Mouse (Mus musculus): ENCODE results near the gene Gm26965. TPM values are rescaled to one million over a fixed set of nuclear protein-coding genes. Genes with fewer than 3 reads are reported as not detected.
"Not testable (repeated sequence)": the region's sequence is repeated elsewhere in the genome, so short reads cannot be mapped to it uniquely, and the experiment has no call there.

Gm26965 gene
- polyA plus RNA-seq, 1 experiment = not detected

DNA sequence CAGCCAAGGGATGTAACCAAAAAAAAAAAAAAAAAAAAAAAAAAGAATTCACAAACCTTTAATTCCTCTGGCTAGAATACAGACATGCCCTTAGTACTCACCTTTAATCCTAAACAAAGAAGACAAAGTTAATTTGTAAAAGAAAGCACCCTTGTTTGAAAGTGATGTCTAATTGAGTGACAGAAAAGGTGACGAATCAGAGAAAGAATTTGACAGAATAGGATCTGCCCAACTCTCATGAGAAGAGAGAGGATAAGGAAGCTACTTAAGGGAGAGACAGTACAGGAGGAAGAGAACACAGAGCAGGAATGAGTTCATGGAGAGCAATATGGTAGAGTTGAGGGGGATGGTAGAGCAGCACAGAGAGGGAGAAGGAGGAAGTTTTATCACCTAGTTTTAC, 30.3 kb downstream of the Gm26965 start:
- no peak for TF ChIP-seq TAL1 (IDR thresholded peaks at IDR 0.05; ENCODE audit: low read length)
- no peak for TF ChIP-seq GATA1 (IDR thresholded peaks at IDR 0.05; ENCODE audit: low read length)
- no peaks in the 10 kb centered on the region for H3K27me3 ChIP-seq (ENCODE audit: control insufficient read depth)
- H3K4me3 ChIP-seq (replicated peaks) = no peak overlapping the region
- H3K4me1 ChIP-seq (ENCODE audit: control insufficient read depth) = peaks cover 15% of the 10 kb centered on the region
- peaks cover 12% of the 10 kb centered on the region for H3K9me3 ChIP-seq (ENCODE audit: control insufficient read depth, low read length)
- peaks cover 31% of the 10 kb centered on the region for H3K36me3 ChIP-seq (ENCODE audit: control insufficient read depth)

DNA sequence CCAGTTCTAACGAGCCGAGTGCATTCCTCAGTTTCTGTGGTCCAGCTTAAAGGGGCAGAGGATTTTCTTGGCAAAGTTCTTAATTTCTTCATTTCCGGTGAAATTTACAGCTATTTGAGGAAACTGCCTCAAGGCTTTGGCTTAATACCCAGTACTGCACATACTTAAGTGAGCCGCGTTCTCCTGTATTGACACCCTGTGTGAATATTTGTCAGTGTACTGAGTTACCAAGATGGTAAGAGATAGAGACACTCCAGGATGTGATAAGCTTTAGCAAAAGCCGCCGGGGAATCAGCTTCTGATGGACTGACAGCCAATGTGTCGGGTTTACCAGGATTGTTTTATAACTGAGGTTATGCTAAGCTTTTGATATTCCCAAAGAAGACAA, 41.5 kb downstream of the Gm26965 start:
- Histone ChIP-seq H3K4me3 (replicated peaks) (peak overlapping the region; percentile 75), H3K4me1 (ENCODE audit: control insufficient read depth) (peaks cover 24% of the 10 kb centered on the region), H3K9me3 (ENCODE audit: control insufficient read depth, low read length) (no peaks in the 10 kb centered on the region), H3K36me3 (ENCODE audit: control insufficient read depth) (peaks cover 5% of the 10 kb centered on the region), H3K27me3 (ENCODE audit: control insufficient read depth) (no peaks in the 10 kb centered on the region)
- no peak for TF ChIP-seq GATA1 (IDR thresholded peaks at IDR 0.05; ENCODE audit: low read length)
- no peak for TF ChIP-seq TAL1 (IDR thresholded peaks at IDR 0.05; ENCODE audit: low read length)

DNA sequence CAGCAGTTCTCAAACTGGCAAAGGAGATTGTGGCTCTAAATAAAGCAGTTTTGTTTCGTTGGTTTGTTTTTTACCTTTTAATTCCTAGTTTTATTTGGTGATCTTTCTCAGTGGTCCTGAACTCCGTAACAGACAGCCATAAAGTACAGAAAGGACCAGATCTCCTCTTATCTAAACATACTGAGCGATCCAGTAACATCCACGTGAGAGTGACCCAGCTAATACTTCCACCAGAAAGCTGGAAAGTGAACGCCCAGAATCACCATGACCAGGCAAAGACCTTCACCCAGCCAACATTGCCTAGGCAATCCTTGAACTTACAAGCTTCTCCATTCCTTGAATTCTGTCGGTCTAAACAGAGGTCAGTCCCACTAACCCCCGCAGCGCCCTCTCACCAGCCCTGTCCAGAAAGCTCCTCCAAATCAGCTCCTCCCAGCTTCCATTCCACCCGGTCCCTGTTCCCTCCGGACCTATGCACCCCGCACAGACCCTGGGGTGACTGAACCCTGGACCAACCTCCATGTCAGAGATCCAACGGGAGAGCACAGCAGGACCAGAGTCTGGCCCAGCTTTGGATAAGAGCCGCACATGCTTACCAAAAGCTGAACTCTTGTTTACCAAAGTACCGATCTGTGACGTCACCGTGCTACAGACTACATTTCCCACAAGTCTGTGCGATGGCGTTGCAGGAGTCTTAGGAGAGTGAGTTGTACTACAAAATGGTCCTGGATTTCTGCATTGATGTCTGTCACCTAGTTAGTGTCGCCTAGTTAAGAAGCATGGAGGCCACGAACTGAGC, 42.1 kb downstream of the Gm26965 start, which contains the start of gene Zfp874b:
Zfp874b (minus strand) TSS at position 634 of the 799 bp plus-strand sequence.
- peak within 1 kb of the TSS; percentile 75 for H3K4me3 ChIP-seq (replicated peaks)
- H3K9me3 ChIP-seq (ENCODE audit: control insufficient read depth, low read length) = no peaks in the 10 kb centered on the region
- H3K27me3 ChIP-seq (ENCODE audit: control insufficient read depth) = no peaks in the 10 kb centered on the region
- TF ChIP-seq TAL1 (IDR thresholded peaks at IDR 0.05; ENCODE audit: low read length) = no peak
- no peak for TF ChIP-seq GATA1 (IDR thresholded peaks at IDR 0.05; ENCODE audit: low read length)
- peaks cover 5% of the 10 kb centered on the region for H3K36me3 ChIP-seq (ENCODE audit: control insufficient read depth)
- peaks cover 24% of the 10 kb centered on the region for H3K4me1 ChIP-seq (ENCODE audit: control insufficient read depth)

DNA sequence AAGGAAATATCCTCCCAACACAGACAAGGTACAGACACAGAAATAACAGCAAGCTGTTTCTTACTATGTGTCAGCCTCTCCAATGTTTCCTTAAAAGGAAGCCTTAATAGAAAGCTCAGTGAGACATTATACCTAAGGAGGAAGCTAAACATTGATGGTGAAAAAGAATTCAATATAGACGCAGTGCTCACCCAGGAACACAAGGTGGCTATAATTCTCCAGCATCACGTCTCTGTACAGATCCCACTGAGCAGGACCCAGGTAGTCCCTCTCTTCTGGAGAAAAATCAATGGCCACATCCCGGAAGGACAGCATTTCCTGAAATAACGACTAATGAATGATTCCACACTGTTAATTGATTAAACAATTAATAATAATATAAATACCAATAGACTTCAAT, 44.4 kb downstream of the Gm26965 start:
- no peak overlapping the region for H3K4me3 ChIP-seq (replicated peaks)

DNA sequence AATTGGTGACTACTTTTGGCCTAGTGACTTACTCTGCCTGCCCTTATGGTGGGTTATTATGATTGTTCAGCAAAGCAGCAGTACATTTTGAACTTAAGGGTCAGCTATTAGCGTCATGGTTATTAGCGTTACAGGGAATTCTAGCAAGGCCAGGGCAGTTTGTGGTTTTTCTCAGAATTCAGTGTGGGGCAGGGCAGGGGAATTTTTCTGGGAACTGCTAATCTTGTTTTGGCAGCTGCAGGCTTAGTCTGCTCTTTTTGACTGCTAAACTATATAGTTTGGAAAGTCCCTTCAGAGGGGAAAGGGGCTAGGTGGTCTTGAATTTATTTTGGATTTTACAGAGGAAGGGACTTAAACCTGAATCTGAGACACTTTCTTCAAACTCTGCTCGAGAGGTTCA, 56.7 kb downstream of the Gm26965 start:
- peaks cover 2% of the 10 kb centered on the region; the same call in 1 of the 2 replicates for H3K4me1 ChIP-seq (ENCODE audit: control insufficient read depth)
- no peaks in the 10 kb centered on the region for H3K27me3 ChIP-seq (ENCODE audit: control insufficient read depth)
- no peak overlapping the region for H3K4me3 ChIP-seq (replicated peaks)
- peaks cover 3% of the 10 kb centered on the region for H3K9me3 ChIP-seq (ENCODE audit: control insufficient read depth, low read length)
- H3K36me3 ChIP-seq (ENCODE audit: control insufficient read depth) = peaks cover 23% of the 10 kb centered on the region
- TF ChIP-seq TAL1 (IDR thresholded peaks at IDR 0.05; ENCODE audit: low read length) (no peak), GATA1 (IDR thresholded peaks at IDR 0.05; ENCODE audit: low read length) (no peak)

More for the DNA sequence above, 44.4 kb downstream of the Gm26965 start:
- Histone ChIP-seq H3K4me1 (ENCODE audit: control insufficient read depth) (peaks cover 24% of the 10 kb centered on the region), H3K36me3 (ENCODE audit: control insufficient read depth) (peaks cover 10% of the 10 kb centered on the region), H3K9me3 (ENCODE audit: control insufficient read depth, low read length) (no peaks in the 10 kb centered on the region), H3K27me3 (ENCODE audit: control insufficient read depth) (no peaks in the 10 kb centered on the region)
- TF ChIP-seq GATA1 (IDR thresholded peaks at IDR 0.05; ENCODE audit: low read length) (no peak), TAL1 (IDR thresholded peaks at IDR 0.05; ENCODE audit: low read length) (no peak)

DNA sequence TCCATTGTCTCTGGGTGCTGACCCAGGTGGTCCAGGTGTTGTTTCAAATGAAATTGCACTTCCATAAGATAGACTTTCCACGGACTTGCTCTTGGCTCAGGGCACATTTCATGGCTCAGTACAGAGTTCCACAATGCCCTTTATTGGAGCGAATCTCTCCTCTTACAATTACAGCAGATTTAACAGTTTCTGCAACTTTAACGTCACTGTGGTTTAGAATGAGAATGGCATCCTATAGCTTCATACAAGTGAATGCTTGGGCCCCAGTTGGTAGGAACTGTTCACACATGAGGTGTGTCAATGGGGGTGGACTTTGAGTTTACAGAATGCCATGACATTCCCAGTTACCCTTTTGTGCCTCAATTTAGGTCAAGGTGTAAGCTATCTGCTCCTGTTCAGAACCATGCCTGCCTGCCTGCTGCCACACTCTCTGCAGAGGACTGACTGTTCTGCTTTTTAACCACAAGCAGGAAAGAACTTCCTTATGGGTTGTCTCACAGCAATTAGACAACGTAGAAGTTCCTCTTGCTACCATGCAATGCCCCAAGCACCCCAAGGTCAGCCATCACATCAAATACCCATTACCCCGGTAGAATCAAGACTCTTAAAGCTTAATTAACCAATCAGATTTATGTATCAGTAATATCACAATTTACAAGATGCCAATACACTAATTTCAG, 62.3 kb downstream of the Gm26965 start:
- H3K9me3 ChIP-seq (ENCODE audit: control insufficient read depth, low read length); H3K4me1 ChIP-seq (ENCODE audit: control insufficient read depth): not testable (repeated sequence)

DNA sequence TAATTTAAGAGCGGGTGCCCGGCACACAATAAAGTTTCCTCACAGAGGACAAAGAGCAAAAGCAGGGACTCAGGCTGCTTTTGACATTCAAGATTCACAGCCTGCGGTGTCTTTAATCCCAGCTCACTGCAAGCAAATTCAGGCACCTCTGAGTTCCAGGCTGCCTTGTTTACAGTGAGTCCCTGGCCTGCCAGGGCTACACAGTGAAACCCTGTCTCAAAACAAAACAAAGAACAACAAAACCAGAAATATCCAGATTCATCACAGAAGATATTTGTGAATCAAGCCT, 74.0 kb downstream of the Gm26965 start:
- H3K4me3 ChIP-seq (replicated peaks) = peak overlapping the region; percentile 66
- no peak for TF ChIP-seq TAL1 (IDR thresholded peaks at IDR 0.05; ENCODE audit: low read length)
- no peak for TF ChIP-seq GATA1 (IDR thresholded peaks at IDR 0.05; ENCODE audit: low read length)
- H3K36me3 ChIP-seq (ENCODE audit: control insufficient read depth) = no peaks in the 10 kb centered on the region

More for the DNA sequence above, 62.3 kb downstream of the Gm26965 start:
- not testable (repeated sequence) for H3K27me3 ChIP-seq (ENCODE audit: control insufficient read depth); H3K4me3 ChIP-seq (replicated peaks); H3K36me3 ChIP-seq (ENCODE audit: control insufficient read depth)

DNA sequence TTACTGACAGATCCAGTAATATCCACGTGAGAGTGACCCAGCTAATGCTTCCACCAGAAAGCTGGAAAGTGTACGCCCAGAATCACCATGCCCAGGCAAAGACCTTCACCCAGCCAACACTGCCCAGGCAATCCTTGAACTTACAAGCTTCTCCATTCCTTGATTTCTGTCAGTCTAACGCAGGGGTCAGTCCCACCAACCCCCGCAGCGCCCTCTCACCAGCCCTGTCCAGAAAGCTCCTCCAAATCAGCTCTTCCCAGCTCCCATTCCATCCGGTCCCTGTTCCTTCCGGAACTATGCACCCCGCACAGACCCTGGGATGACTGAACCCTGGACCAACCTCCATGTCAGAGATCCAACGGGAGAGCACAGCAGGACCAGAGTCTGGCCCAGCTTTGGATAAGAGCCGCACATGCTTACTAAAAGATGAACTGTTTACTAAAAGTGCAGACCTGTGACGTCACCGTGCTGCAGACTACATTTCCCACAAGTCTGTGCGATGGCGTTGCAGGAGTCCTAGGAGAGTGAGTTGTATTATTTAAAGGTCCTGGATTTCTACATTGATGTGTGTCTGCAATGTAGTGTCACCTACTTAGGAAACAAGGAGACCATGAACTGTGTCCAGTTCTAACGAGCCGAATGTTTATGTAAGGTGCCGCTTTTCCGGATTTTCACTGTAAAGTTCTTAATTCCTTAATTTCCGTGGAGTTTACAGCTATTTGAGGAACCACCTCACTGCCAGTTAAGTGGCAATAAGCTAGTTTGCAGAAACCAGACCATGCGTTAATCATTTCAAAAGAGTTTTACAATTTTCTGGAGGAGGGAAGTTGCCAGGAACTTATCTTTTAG, 74.6 kb downstream of the Gm26965 start, which contains the start of gene Zfp874a:
Zfp874a (minus strand) TSS at position 453 of the 849 bp plus-strand sequence.
- Histone ChIP-seq H3K4me3 (replicated peaks) (peak within 1 kb of the TSS; percentile 66), H3K4me1 (ENCODE audit: control insufficient read depth) (peaks cover 15% of the 10 kb centered on the region)

More for the DNA sequence above, 74.0 kb downstream of the Gm26965 start:
- Histone ChIP-seq H3K27me3 (ENCODE audit: control insufficient read depth) (no peaks in the 10 kb centered on the region), H3K4me1 (ENCODE audit: control insufficient read depth) (peaks cover 15% of the 10 kb centered on the region), H3K9me3 (ENCODE audit: control insufficient read depth, low read length) (no peaks in the 10 kb centered on the region)

More for the DNA sequence above, 74.6 kb downstream of the Gm26965 start, which contains the start of gene Zfp874a:
- no peak for TF ChIP-seq GATA1 (IDR thresholded peaks at IDR 0.05; ENCODE audit: low read length)
- TF ChIP-seq TAL1 (IDR thresholded peaks at IDR 0.05; ENCODE audit: low read length) = no peak
- H3K9me3 ChIP-seq (ENCODE audit: control insufficient read depth, low read length) = no peaks in the 10 kb centered on the region
- H3K36me3 ChIP-seq (ENCODE audit: control insufficient read depth) = no peaks in the 10 kb centered on the region
- H3K27me3 ChIP-seq (ENCODE audit: control insufficient read depth) = no peaks in the 10 kb centered on the region

Other genes with a start within 250 kb of the Gm26965 start
- gene Zfp458, start 247.7 kb downstream of the Gm26965 start, polyA plus RNA-seq (2012) = not detected in 2 replicates
- gene Zfp457, start 219.7 kb downstream of the Gm26965 start, polyA plus RNA-seq (2012) = not detected in 2 replicates
- gene Zfp595, start 193.6 kb downstream of the Gm26965 start, polyA plus RNA-seq (2012) = 0.02 TPM in 1 of 2 replicates, not detected in the other
- gene Gm28044, start 165.6 kb downstream of the Gm26965 start, polyA plus RNA-seq (2012) = not detected in 2 replicates
- gene Zfp953, start 165.5 kb downstream of the Gm26965 start, polyA plus RNA-seq (2012) = 0.01 TPM in 1 of 2 replicates, not detected in the other
- not detected in 2 replicates for gene Gm28041, start 150.4 kb downstream of the Gm26965 start, polyA plus RNA-seq (2012)
- not detected in 2 replicates for gene Zfp456, start 150.3 kb downstream of the Gm26965 start, polyA plus RNA-seq (2012)
- gene Zfp429, start 126.3 kb downstream of the Gm26965 start, polyA plus RNA-seq (2012) = 0.02 and 0.12 TPM in 2 replicates
- gene Zfp459, start 104.7 kb downstream of the Gm26965 start, polyA plus RNA-seq (2012) = not detected in 2 replicates
- gene Zfp874a, start 74.5 kb downstream of the Gm26965 start, polyA plus RNA-seq (2012) = 0.03 and 0.07 TPM in 2 replicates
- gene Zfp874b, start 41.9 kb downstream of the Gm26965 start, polyA plus RNA-seq (2012) = 0.10 and 0.19 TPM in 2 replicates
- gene Zfp58, start 25.6 kb downstream of the Gm26965 start, polyA plus RNA-seq (2012) = 0.02 TPM in 1 of 2 replicates, not detected in the other
- gene Zfp87, start within 50 bp of the Gm26965 start, polyA plus RNA-seq (2012) = 0.03 and 0.27 TPM in 2 replicates
- gene Zfp748, start 27.7 kb upstream of the Gm26965 start, polyA plus RNA-seq (2012) = 0.01 TPM in 1 of 2 replicates, not detected in the other
- gene Zfp729b, start 83.6 kb upstream of the Gm26965 start, polyA plus RNA-seq (2012) = 0.01 TPM in 1 of 2 replicates, not detected in the other
- not detected in 2 replicates for gene Gm49345, start 111.6 kb upstream of the Gm26965 start, polyA plus RNA-seq (2012)
- under 0.01 and 0.01 TPM in 2 replicates for gene Zfp729a, start 111.6 kb upstream of the Gm26965 start, polyA plus RNA-seq (2012)
- gene Zfp738, start 160.9 kb upstream of the Gm26965 start, polyA plus RNA-seq (2012) = 0.02 TPM in 1 of 2 replicates, not detected in the other
- gene Zfp65, start 203.0 kb upstream of the Gm26965 start, polyA plus RNA-seq (2012) = 0.03 TPM in 1 of 2 replicates, not detected in the other
- gene Zfp85, start 229.1 kb upstream of the Gm26965 start, polyA plus RNA-seq (2012) = not detected in 2 replicates

Measured in erythroblast, embryonic 14.5 days (primary cell).